Mouse (Mus musculus): Measurements from ENCODE around the gene AC131692.1. TPM values are rescaled to one million over a fixed set of nuclear protein-coding genes. Genes with fewer than 3 reads are reported as not detected.

AC131692.1 gene
- polyA plus RNA-seq, 1 experiment from 2014 or later, result not detected

DNA sequence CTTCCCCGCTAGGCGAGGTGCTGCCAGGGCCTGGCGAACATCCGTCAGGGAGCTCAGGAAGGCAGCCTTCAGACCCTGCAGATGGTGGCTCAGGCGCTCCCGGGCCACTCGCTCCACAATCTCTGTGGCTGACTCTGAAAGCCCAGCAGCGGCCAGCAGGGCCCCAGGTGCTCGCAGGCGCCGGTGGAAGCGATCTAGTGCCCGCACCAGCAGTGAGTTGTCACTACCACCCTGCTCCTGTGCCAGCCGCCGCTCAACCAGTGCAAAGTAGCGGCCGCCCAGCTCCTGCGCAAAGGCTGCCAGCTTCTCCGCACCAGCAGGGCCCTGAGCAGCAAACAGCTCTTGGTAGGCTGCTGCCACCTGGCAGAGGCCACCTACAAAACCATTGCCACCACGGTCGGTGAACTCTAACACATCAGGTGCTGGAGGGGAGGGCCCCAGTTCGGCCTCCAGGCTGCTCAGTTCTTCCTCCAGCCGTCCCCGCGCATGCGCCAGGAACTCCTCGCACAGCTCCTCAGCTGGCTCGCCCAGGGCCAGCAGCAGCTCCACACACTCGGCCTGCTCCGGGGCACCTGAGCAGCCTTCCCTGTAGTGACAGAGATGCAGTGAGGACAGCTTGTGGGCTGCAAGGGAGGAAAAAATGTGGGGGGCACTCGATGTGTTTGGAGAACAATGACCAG, 23.5 kb upstream of the AC131692.1 start:
- 92% methylated on average over 31 of the region's 31 CpGs for WGBS
- ATAC-seq (replicated peaks), result no peak
- Histone ChIP-seq H3K9me3 (no peaks in the 10 kb centered on the region), H3K4me2 (no peak overlapping the region), H3K4me3 (no peak overlapping the region), H3K27ac (no peak overlapping the region), H3K36me3 (replicated peaks) (peaks cover 23% of the 10 kb centered on the region), H3K9ac (no peak overlapping the region), H3K27me3 (replicated peaks) (no peaks in the 10 kb centered on the region), H3K4me1 (peaks cover 28% of the 10 kb centered on the region)

GRCm38 (mm10) chr19:6071261-6071660, 23.0 kb upstream of the AC131692.1 start:
- Histone ChIP-seq H3K27ac (no peak overlapping the region), H3K9me3 (no peaks in the 10 kb centered on the region), H3K27me3 (replicated peaks) (no peaks in the 10 kb centered on the region), H3K4me2 (no peak overlapping the region), H3K4me1 (peaks cover 28% of the 10 kb centered on the region), H3K36me3 (replicated peaks) (peaks cover 23% of the 10 kb centered on the region), H3K9ac (no peak overlapping the region), H3K4me3 (no peak overlapping the region)
- no peak for ATAC-seq (replicated peaks)
- 98% methylated on average over 19 of the region's 19 CpGs for WGBS

GRCm38 (mm10) chr19:6073889-6074288, 20.3 kb upstream of the AC131692.1 start:
- no peak for ATAC-seq (replicated peaks)
- H3K27me3 ChIP-seq (replicated peaks), result no peaks in the 10 kb centered on the region
- H3K4me3 ChIP-seq, result no peak overlapping the region
- peaks cover 20% of the 10 kb centered on the region for H3K4me1 ChIP-seq
- 89% methylated on average over 5 of the region's 5 CpGs for whole genome bisulfite sequencing
- H3K9me3 ChIP-seq, result no peaks in the 10 kb centered on the region
- H3K36me3 ChIP-seq (replicated peaks), result peaks cover 23% of the 10 kb centered on the region
- H3K4me2 ChIP-seq, result no peak overlapping the region
- H3K27ac ChIP-seq, result no peak overlapping the region
- no peak overlapping the region for H3K9ac ChIP-seq

DNA sequence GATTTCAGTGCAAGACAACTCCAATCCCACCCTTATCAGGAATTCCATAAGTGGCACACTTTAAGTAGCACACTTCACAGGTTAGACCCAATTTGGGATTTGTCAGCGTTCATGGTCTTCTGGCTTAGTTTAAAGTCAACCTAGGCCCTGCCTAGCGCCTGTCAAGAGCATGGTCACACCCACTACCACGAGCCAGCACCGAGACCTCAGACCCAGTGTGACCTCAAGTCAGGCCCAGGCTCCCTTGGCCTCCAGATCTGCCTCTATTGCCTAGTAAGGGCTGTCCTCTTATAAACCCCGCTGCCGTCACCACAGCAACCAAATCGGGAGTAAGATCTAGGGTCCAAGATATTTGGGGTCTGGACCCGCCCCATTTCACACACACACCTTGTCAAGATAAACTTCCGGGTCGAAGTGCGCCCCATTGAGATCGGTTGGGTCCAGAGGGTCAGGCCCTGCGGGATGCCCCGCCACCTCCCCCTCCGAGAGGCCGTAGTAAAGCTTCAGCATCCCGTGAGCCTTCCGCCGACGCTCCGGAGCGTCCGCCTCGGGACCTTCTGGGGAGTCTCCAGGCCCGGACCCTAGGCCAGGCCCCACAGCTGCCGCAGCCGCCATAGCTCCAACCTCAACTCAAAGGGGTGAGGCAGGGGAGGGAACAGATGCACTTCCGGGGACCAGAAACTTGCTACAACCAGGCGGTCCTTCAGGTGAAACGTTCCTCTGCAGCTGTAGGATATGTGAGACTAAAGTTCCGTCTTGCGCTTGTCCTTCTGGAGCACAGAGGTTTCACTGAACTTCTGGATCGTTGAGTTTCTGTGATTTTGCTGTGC, 17.4 kb upstream of the AC131692.1 start, which contains the start of gene Vps51:
Gene Vps51, minus strand, starts transcription at position 668 of the 830 bp plus-strand sequence.
- Histone ChIP-seq H3K4me1 (peaks cover 20% of the 10 kb centered on the region), H3K27me3 (replicated peaks) (no peaks in the 10 kb centered on the region), H3K36me3 (replicated peaks) (peaks cover 15% of the 10 kb centered on the region; the same call in 1 of the 2 replicates), H3K9ac (peak within 1 kb of the TSS; percentile 75), H3K9me3 (no peaks in the 10 kb centered on the region), H3K4me3 (peak within 1 kb of the TSS; percentile 79), H3K4me2 (peak within 1 kb of the TSS; percentile 95), H3K27ac (peak within 1 kb of the TSS; percentile 89)
- peak; percentile 87 for ATAC-seq (replicated peaks)
- 2% methylated on average over 33 of the region's 33 CpGs for WGBS

GRCm38 (mm10) chr19:6079983-6080480, 14.2 kb upstream of the AC131692.1 start, which contains the start of gene Tmem262:
TSS of gene Tmem262 (plus strand) at chr19:6080033.
- ATAC-seq (replicated peaks), result no peak
- Histone ChIP-seq H3K4me2 (no peak within 1 kb of the TSS), H3K27ac (no peak within 1 kb of the TSS), H3K4me1 (peaks cover 37% of the 10 kb centered on the region), H3K9me3 (no peaks in the 10 kb centered on the region), H3K9ac (no peak within 1 kb of the TSS), H3K27me3 (replicated peaks) (no peaks in the 10 kb centered on the region), H3K4me3 (no peak within 1 kb of the TSS), H3K36me3 (replicated peaks) (peaks cover 14% of the 10 kb centered on the region; the same call in 1 of the 2 replicates)
- WGBS, result 94% methylated on average over 12 of the region's 12 CpGs

GRCm38 (mm10) chr19:6082156-6082555, 12.1 kb upstream of the AC131692.1 start, which contains the start of gene Gm28374:
TSS of gene Gm28374 (minus strand) at chr19:6082256.
- Histone ChIP-seq H3K4me1 (peaks cover 29% of the 10 kb centered on the region), H3K27ac (no peak within 1 kb of the TSS), H3K36me3 (replicated peaks) (peaks cover 14% of the 10 kb centered on the region; the same call in 1 of the 2 replicates), H3K9me3 (no peaks in the 10 kb centered on the region), H3K4me3 (no peak within 1 kb of the TSS), H3K27me3 (replicated peaks) (no peaks in the 10 kb centered on the region), H3K9ac (no peak within 1 kb of the TSS), H3K4me2 (no peak within 1 kb of the TSS)
- WGBS, result 88% methylated on average over 9 of the region's 9 CpGs
- ATAC-seq (replicated peaks), result no peak

- Histone ChIP-seq H3K9me3 (no peaks in the 10 kb centered on the region), H3K27me3 (replicated peaks) (no peaks in the 10 kb centered on the region), H3K4me3 (peak within 1 kb of the TSS; percentile 77), H3K9ac (peak within 1 kb of the TSS; percentile 67), H3K4me2 (peak within 1 kb of the TSS; percentile 92), H3K36me3 (replicated peaks) (peaks cover 14% of the 10 kb centered on the region; the same call in 1 of the 2 replicates), H3K4me1 (peaks cover 25% of the 10 kb centered on the region), H3K27ac (peak within 1 kb of the TSS; percentile 62)
- peak; percentile 92 for ATAC-seq (replicated peaks)
- 1% methylated on average over 58 of the region's 58 CpGs for WGBS
These were observed 9.6 kb upstream of the AC131692.1 start, which contains the start of the genes Zfpl1 and Cdca5 for GRCm38 (mm10) chr19:6084478-6085248. TSS of gene Zfpl1 (minus strand) at chr19:6084956. TSS of gene Cdca5 (plus strand) at chr19:6084983.

GRCm38 (mm10) chr19:6085417-6085879, 8.8 kb upstream of the AC131692.1 start:
- peak overlapping the region; percentile 92 for H3K4me2 ChIP-seq
- no peak overlapping the region for H3K9ac ChIP-seq
- under 1% methylated on average over 17 of the region's 17 CpGs for WGBS
- no peak overlapping the region for H3K27ac ChIP-seq
- H3K9me3 ChIP-seq, result no peaks in the 10 kb centered on the region
- H3K4me1 ChIP-seq, result peaks cover 25% of the 10 kb centered on the region
- peak overlapping the region; percentile 77 for H3K4me3 ChIP-seq
- H3K27me3 ChIP-seq (replicated peaks), result no peaks in the 10 kb centered on the region
- H3K36me3 ChIP-seq (replicated peaks), result peaks cover 11% of the 10 kb centered on the region; the same call in 1 of the 2 replicates
- peak; percentile 57 for ATAC-seq (replicated peaks)

DNA sequence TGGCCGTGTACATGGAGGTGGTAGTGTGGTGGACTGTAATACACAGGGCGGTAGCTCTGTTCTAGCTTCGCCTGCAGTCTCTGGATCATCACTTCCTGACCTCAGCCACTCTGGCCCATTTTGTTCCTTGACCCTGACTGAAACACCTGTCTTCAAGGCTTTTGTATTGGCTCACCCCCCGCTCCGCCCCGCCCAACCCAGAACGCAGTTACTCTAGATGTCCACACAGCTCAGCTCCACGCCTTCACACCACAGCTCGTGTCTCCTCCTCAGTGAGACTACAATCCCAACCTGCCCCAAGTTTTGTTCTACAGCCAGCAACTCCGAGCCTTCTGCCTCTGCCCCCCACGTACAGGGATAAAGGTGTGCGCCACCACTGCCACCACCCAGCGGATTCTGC, 5.4 kb upstream of the AC131692.1 start:
- 94% methylated on average over 13 of the region's 13 CpGs for WGBS
- ATAC-seq (replicated peaks), result no peak
- H3K4me2 ChIP-seq, result no peak overlapping the region
- H3K27ac ChIP-seq, result no peak overlapping the region
- H3K9ac ChIP-seq, result no peak overlapping the region
- no peaks in the 10 kb centered on the region for H3K27me3 ChIP-seq (replicated peaks)
- H3K9me3 ChIP-seq, result no peaks in the 10 kb centered on the region
- H3K4me1 ChIP-seq, result peaks cover 15% of the 10 kb centered on the region
- no peaks in the 10 kb centered on the region for H3K36me3 ChIP-seq (replicated peaks)
- no peak overlapping the region for H3K4me3 ChIP-seq

GRCm38 (mm10) chr19:6097847-6098246, 3.6 kb downstream of the AC131692.1 start:
- no peaks in the 10 kb centered on the region for H3K27me3 ChIP-seq (replicated peaks)
- H3K9me3 ChIP-seq, result no peaks in the 10 kb centered on the region
- no peak overlapping the region for H3K4me2 ChIP-seq
- 86% methylated on average over 3 of the region's 3 CpGs for WGBS
- no peaks in the 10 kb centered on the region for H3K36me3 ChIP-seq (replicated peaks)
- no peak for ATAC-seq (replicated peaks)
- H3K4me3 ChIP-seq, result no peak overlapping the region
- no peak overlapping the region for H3K9ac ChIP-seq
- no peak overlapping the region for H3K27ac ChIP-seq
- no peaks in the 10 kb centered on the region for H3K4me1 ChIP-seq

- H3K4me2 ChIP-seq, result no peak overlapping the region
- 79% methylated on average over 6 of the region's 6 CpGs for WGBS
- no peak overlapping the region for H3K4me3 ChIP-seq
- H3K27ac ChIP-seq, result no peak overlapping the region
- no peaks in the 10 kb centered on the region for H3K4me1 ChIP-seq
- H3K27me3 ChIP-seq (replicated peaks), result no peaks in the 10 kb centered on the region
- H3K36me3 ChIP-seq (replicated peaks), result no peaks in the 10 kb centered on the region
- ATAC-seq (replicated peaks), result no peak
- H3K9me3 ChIP-seq, result no peaks in the 10 kb centered on the region
- no peak overlapping the region for H3K9ac ChIP-seq
These were observed 7.0 kb downstream of the AC131692.1 start for GRCm38 (mm10) chr19:6101186-6101585.

Data from midbrain, embryonic 15.5 days (tissue).